Mouse (Mus musculus) liver, embryonic 18 days (tissue): Measurements from ENCODE around the gene Dlec1. TPM values are rescaled to one million over a fixed set of nuclear protein-coding genes. Genes with fewer than 3 reads are reported as not detected.

Source experiments
- polyA plus RNA-seq: library from polyadenylated mRNA; depleted of rRNA; stranded (reverse); fragments of >200 nt; gene quantifications from 2 replicates; pipeline ENCODE4 v1.2.3, GENCODE M21; 2012; rRNA removed

Gene Dlec1
- polyA plus RNA-seq = 0.09 and 0.12 TPM in 2 replicates

GRCm38 (mm10) chr9:119101992-119102782 lies at the start of gene Dlec1:
TSS of gene Dlec1 (plus strand) at chr9:119102478.

GRCm38 (mm10) chr9:119093419-119094295 lies 8.6 kb upstream of the Dlec1 start, which contains the start of gene Plcd1:
TSS of gene Plcd1 (minus strand) at chr9:119093502.

GRCm38 (mm10) chr9:119156278-119157201 lies 54.3 kb downstream of the Dlec1 start, which contains the start of gene Acaa1b:
TSS of gene Acaa1b (minus strand) at chr9:119157093.

GRCm38 (mm10) chr9:119158861-119159260 lies 56.6 kb downstream of the Dlec1 start, which contains the start of gene Gm47289:
TSS of gene Gm47289 (plus strand) at chr9:119159161.

Other genes starting within 250 kb of the Dlec1 start
- gene Ctdspl, start 176.0 kb upstream of the Dlec1 start, polyA plus RNA-seq = 4.5 and 5.6 TPM in 2 replicates
- gene Vill, start 49.7 kb upstream of the Dlec1 start, polyA plus RNA-seq = 17.7 and 19.6 TPM in 2 replicates
- gene Plcd1, start 9.0 kb upstream of the Dlec1 start, polyA plus RNA-seq = 1.1 and 1.4 TPM in 2 replicates
- 105 and 216 TPM in 2 replicates for gene Acaa1b, start 54.6 kb downstream of the Dlec1 start, polyA plus RNA-seq
- 0.01 TPM in 1 of 2 replicates, not detected in the other for gene Gm47289, start 56.7 kb downstream of the Dlec1 start, polyA plus RNA-seq
- gene Slc22a13, start 106.6 kb downstream of the Dlec1 start, polyA plus RNA-seq = 0.01 and 0.02 TPM in 2 replicates
- gene Oxsr1, start 219.9 kb downstream of the Dlec1 start, polyA plus RNA-seq = 10.5 and 13.1 TPM in 2 replicates
- gene Acaa1a, start 237.2 kb downstream of the Dlec1 start, polyA plus RNA-seq = 63.3 and 66.0 TPM in 2 replicates
- gene Myd88, start 238.9 kb downstream of the Dlec1 start, polyA plus RNA-seq = 8.9 and 9.4 TPM in 2 replicates